Mouse (Mus musculus) NIH3T3 (cell line): ENCODE measurements around the gene Tango2.
A peak's percentile ranks its signal among the peaks of the same experiment; 100 is the strongest.

Experiments
- DNase-seq: peaks from one replicate; pipeline ENCODE4 v3.0.0-alpha.2; 2012; ENCODE audit warnings: low read depth

The Tango2 gene

GRCm38 (mm10) chr16:18383045-18383726, 35.3 kb upstream of the Tango2 start:
- peak; percentile 42 for DNase-seq

- DNase-seq, result no peak
Measured at GRCm38 (mm10) chr16:18381621-18382258, 33.8 kb upstream of the Tango2 start.

GRCm38 (mm10) chr16:18380495-18381063, 32.7 kb upstream of the Tango2 start:
- no peak for DNase-seq

GRCm38 (mm10) chr16:18379338-18380001, 31.6 kb upstream of the Tango2 start:
- DNase-seq, result no peak

GRCm38 (mm10) chr16:18378489-18378888, 30.6 kb upstream of the Tango2 start:
- no peak for DNase-seq

GRCm38 (mm10) chr16:18377203-18377602, 29.3 kb upstream of the Tango2 start:
- no peak for DNase-seq

- DNase-seq, result no peak
Measured at GRCm38 (mm10) chr16:18376297-18376954, 28.5 kb upstream of the Tango2 start.

- no peak for DNase-seq
Measured at GRCm38 (mm10) chr16:18373632-18374031, 25.7 kb upstream of the Tango2 start.

GRCm38 (mm10) chr16:18370197-18370596, 22.3 kb upstream of the Tango2 start:
- DNase-seq, result no peak

GRCm38 (mm10) chr16:18366849-18367248, 18.9 kb upstream of the Tango2 start:
- DNase-seq, result no peak

GRCm38 (mm10) chr16:18362948-18363347, 15.0 kb upstream of the Tango2 start:
- no peak for DNase-seq

- no peak for DNase-seq
Measured at GRCm38 (mm10) chr16:18360151-18360805, 12.4 kb upstream of the Tango2 start.

GRCm38 (mm10) chr16:18357977-18358376, 10.1 kb upstream of the Tango2 start:
- DNase-seq, result no peak

GRCm38 (mm10) chr16:18356961-18357360, 9.1 kb upstream of the Tango2 start:
- peak; percentile 87 for DNase-seq

- no peak for DNase-seq
Measured at GRCm38 (mm10) chr16:18353106-18353505, 5.2 kb upstream of the Tango2 start.

GRCm38 (mm10) chr16:18351313-18352055, 3.6 kb upstream of the Tango2 start:
- DNase-seq, result peak; percentile 64

GRCm38 (mm10) chr16:18349761-18350325, 1.9 kb upstream of the Tango2 start:
- no peak for DNase-seq

- peak; percentile 63 for DNase-seq
Measured at GRCm38 (mm10) chr16:18348601-18349175, 785 bp upstream of the Tango2 start.

GRCm38 (mm10) chr16:18345243-18345642, 2.7 kb downstream of the Tango2 start:
- peak; percentile 95 for DNase-seq

- DNase-seq, result peak; percentile 98
Measured at GRCm38 (mm10) chr16:18343778-18344177, 4.1 kb downstream of the Tango2 start.
